Mouse (Mus musculus) neural tube, embryonic 14.5 days (tissue): Measurements from ENCODE around the gene Arhgef12. TPM values are rescaled to one million over a fixed set of nuclear protein-coding genes. Genes with fewer than 3 reads are reported as not detected.

Source experiments
- ATAC-seq: fragments of 200-750 bp; cut with Nextera tagmentation; 2 replicates; pipeline ENCODE4 v1.8.0; 2017; ENCODE audit warnings: low read depth, mild to moderate bottlenecking, moderate TSS enrichment, moderate library complexity
- H3K27ac ChIP-seq: fragments of 300-500 bp; sonication (generic); 2 replicates; pipeline ENCODE4 v1.5.1; 2014; ENCODE audit warnings: low read depth, mild to moderate bottlenecking, control low read depth, low read length, moderate library complexity, mixed read lengths
- H3K27me3 ChIP-seq: fragments of 300-500 bp; sonication (generic); 2 replicates; pipeline ENCODE4 v1.6.1; 2014; ENCODE audit warnings: low read length; ENCODE audit not compliant: control insufficient read depth, insufficient read depth
- H3K36me3 ChIP-seq: fragments of 300-500 bp; sonication (generic); 2 replicates; pipeline ENCODE4 v1.6.1; 2014; ENCODE audit warnings: low read length, mixed read lengths; ENCODE audit not compliant: control insufficient read depth, insufficient read depth
- H3K4me1 ChIP-seq: fragments of 300-500 bp; sonication (generic); 2 replicates; pipeline ENCODE4 v1.6.1; 2014; ENCODE audit warnings: low read length; ENCODE audit not compliant: control insufficient read depth, insufficient read depth
- H3K4me2 ChIP-seq: fragments of 300-500 bp; sonication (generic); 2 replicates; pipeline ENCODE4 v1.6.1; 2014; ENCODE audit warnings: mild to moderate bottlenecking, low read depth, low read length, control low read depth
- H3K4me3 ChIP-seq: fragments of 300-500 bp; sonication (generic); 2 replicates; pipeline ENCODE4 v1.5.1; 2014; ENCODE audit warnings: low read depth, low read length, control low read depth, mixed read lengths
- H3K9ac ChIP-seq: fragments of 300-500 bp; sonication (generic); replicated peaks from 2 replicates; pipeline ENCODE4 v1.6.1; 2014; ENCODE audit warnings: low read depth, mild to moderate bottlenecking, control low read depth, low read length, mixed read lengths
- H3K9me3 ChIP-seq: fragments of 300-500 bp; sonication (generic); 2 replicates; pipeline ENCODE4 v1.6.1; 2016; ENCODE audit warnings: low read length; ENCODE audit not compliant: control insufficient read depth
- WGBS: fragments of 180-500 bp; shearing (Covaris S2); extraction: QIAGEN DNeasy Blood & Tissue Kit; methylation state at CpG from one replicate; pipeline ENCODE4 v1.1.7; 2014; 5-methylcytosine and 5-hydroxymethylcytosine counted together
- polyA plus RNA-seq: library from polyadenylated mRNA; unstranded; fragments of >200 nt; fragmentation: Nextera tagmentation; extraction: Ambion mirVana; gene quantifications from 2 replicates; pipeline ENCODE4 v1.2.1, GENCODE M21; 2014

The Arhgef12 gene
- polyA plus RNA-seq, 1 experiment from 2014 or later, result 51.4 TPM

DNA sequence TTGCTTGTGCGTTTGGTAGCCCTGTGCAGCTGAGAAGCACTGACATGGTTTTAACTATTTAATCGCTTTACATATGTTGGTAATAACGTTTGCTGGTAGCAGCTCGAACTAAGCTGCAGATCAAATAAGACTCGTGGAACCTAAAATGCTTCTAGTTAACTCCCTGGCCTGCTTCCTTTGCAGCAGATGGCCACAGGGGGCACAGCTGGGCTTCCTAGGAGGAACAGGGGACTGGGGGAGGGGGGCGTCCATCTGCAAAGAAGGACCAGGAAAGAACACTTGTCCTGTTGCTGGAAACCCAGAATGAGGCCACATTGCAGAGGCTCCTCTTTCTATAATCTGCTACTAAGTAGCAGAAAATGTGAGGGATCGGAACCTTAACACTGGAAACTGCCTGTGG, 186.8 kb downstream of the Arhgef12 start:
- no peak for ATAC-seq
- no peaks in the 10 kb centered on the region for H3K27me3 ChIP-seq
- no peak overlapping the region for H3K9ac ChIP-seq
- no peaks in the 10 kb centered on the region for H3K4me1 ChIP-seq
- WGBS, result 58% methylated on average over 7 of the region's 7 CpGs
- H3K36me3 ChIP-seq, result no peaks in the 10 kb centered on the region
- no peak overlapping the region for H3K4me3 ChIP-seq
- no peak overlapping the region for H3K4me2 ChIP-seq
- no peaks in the 10 kb centered on the region for H3K9me3 ChIP-seq
- no peak overlapping the region for H3K27ac ChIP-seq

DNA sequence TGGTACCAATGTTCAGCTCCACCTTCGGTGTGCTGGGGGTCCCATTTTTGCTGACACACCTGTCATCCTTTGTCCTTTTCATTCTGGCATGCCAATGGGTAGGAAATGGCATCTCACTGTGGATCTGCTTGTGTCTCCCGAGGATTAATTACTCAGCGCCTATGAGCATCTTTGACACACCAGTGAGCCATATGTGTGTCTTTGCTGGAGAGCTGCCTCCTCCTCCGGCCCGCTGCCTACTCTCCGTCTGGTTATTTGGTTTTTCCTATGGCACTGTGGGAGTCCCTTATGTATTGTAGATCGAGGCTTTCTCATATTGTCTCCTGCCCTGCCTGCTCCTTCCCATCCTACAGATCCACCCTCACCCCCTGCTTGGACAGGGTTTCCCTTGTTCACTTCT, 189.1 kb downstream of the Arhgef12 start:
- H3K36me3 ChIP-seq, result no peaks in the 10 kb centered on the region
- H3K27ac ChIP-seq, result no peak overlapping the region
- H3K4me1 ChIP-seq, result no peaks in the 10 kb centered on the region
- no peaks in the 10 kb centered on the region for H3K9me3 ChIP-seq
- no peaks in the 10 kb centered on the region for H3K27me3 ChIP-seq
- no peak overlapping the region for H3K4me2 ChIP-seq
- no peak overlapping the region for H3K9ac ChIP-seq
- 77% methylated on average over 7 of the region's 7 CpGs for WGBS
- no peak overlapping the region for H3K4me3 ChIP-seq
- no peak for ATAC-seq

Other genes starting within 250 kb of the Arhgef12 start
- 5.2 and 5.6 TPM in 2 replicates for gene Grik4, start 162.7 kb downstream of the Arhgef12 start, polyA plus RNA-seq
- 11.8 and 14.6 TPM in 2 replicates for gene Tmem136, start 9.3 kb upstream of the Arhgef12 start, polyA plus RNA-seq
- not detected in 2 replicates for gene Pou2f3, start 103.1 kb upstream of the Arhgef12 start, polyA plus RNA-seq
- 2.3 and 9.3 TPM in 2 replicates for gene Oaf, start 132.7 kb upstream of the Arhgef12 start, polyA plus RNA-seq
- not detected in 2 replicates for gene Trim29, start 203.6 kb upstream of the Arhgef12 start, polyA plus RNA-seq